Mouse (Mus musculus) heart, postnatal 4 days (tissue): ENCODE measurements around the gene Ythdf1. TPM values are rescaled to one million over a fixed set of nuclear protein-coding genes. Genes with fewer than 3 reads are reported as not detected.

ENCODE experiments used
- DNase-seq: peaks from one replicate; pipeline ENCODE4 v3.0.0; 2021
- total RNA-seq, 2 experiments: library from RNA; stranded (reverse); gene quantifications; 2 replicates each; pipeline ENCODE4 v1.2.3; 2021

The Ythdf1 gene
- 10 to 100 TPM; 47.0 to 47.8 TPM for total RNA-seq

DNA sequence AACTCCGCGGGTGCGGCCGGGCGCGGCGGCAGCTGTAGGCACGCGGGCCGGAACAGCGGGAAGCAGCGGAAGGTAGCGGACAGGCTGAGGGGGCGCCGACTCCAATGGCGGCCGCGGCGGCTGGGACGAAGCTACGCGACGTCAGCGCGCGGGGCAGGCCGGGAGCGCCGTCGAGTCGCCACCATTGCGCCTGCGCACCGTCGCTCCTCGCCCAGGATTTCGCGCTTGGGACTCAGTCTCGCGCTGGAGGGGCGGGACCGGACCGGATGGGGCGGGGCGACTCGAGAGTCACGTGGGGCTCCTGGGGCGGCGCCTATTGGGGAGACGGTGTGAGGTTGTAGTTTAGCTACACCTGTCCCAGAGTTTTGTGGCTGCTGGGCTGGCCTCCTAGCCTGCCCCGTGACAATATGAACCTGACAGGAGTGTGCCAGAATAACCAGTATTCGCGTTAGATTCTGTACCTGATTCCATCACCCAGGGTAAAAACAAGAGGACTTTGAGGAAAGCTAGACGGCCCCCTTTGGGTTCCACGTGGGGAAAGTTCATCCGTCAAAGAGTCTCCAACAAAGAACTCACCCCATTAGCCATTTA is at the start of gene Ythdf1:
Ythdf1 (minus strand) TSS at position 140 of the 591 bp plus-strand sequence.
- peak; percentile 99 for DNase-seq

DNA sequence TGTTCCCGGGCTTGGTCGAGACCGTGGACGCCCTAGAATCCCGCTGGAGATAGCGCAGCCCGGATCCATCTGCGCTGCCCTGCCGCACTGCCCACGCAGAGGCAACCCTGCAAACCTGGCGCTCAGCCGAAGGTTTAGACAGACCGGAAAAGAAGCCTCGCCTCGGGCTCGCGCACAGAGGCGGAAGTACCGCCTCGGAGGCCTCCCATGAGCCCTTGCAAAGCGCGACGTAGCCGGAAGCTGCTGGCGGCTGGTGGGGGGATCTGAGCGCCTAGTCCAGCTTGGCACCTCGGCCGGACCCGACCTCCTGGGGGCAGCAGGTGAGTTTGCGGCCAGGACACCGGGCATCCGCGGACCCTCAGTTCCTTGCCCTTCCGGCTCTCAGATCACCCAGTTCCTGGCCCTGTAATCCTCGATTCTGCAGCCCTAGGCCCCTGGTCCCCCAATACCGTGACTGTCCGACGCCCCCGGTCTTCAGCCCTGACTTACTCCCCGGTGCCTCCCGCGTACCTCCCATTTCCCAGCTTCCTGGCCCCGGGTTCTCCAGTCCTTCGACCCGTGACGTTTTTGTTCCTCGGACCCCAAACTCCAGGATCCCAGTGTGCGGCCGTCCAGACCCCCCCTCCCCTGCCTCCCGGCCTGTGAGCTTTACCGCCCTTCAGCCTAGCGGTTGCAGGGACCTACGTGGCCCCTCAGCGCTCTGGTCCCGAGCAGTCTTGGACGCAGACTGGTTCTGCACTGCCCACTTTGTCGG is 46.4 kb upstream of the Ythdf1 start, which contains the start of gene Arfgap1:
Arfgap1 (plus strand) TSS at position 216 of the 754 bp plus-strand sequence.
- DNase-seq, result peak; percentile 95

DNA sequence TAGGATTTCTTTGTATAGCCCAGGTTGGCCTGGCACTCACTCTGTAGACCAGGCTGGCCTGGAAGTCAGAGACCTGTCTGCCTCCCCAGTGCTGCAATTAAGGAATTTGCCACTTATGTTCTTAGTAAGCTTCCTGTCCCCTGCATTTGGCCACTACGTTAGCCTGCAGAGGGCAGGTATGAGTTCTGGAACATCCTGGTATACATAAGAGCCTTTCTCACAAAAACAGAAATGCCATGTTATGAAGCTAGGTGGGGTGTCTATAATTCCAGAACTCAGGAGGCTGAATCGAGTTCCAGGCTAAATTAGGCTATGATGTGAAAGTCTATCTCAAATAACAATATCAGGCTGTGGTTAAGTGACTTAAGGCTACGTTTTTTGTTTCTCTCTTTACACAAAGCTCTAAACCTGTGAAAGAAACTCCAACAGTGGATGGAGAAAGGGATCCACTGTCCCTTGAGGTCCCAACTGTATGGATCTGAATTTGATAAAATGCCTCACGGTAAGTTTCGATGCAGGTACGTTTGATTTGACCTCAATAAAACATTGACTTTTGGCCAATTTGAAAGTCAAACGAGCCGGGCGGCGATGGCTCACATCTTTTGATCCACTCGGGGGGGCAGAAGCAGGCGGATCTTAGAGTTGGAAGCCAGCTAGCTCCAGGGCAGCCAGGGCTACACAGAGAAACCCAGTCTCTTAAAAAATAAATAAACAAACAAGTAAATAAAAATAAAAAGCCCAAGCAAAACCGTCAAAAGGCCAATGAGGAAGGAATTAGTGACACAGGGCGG is 45.5 kb upstream of the Ythdf1 start:
- no peak for DNase-seq

DNA sequence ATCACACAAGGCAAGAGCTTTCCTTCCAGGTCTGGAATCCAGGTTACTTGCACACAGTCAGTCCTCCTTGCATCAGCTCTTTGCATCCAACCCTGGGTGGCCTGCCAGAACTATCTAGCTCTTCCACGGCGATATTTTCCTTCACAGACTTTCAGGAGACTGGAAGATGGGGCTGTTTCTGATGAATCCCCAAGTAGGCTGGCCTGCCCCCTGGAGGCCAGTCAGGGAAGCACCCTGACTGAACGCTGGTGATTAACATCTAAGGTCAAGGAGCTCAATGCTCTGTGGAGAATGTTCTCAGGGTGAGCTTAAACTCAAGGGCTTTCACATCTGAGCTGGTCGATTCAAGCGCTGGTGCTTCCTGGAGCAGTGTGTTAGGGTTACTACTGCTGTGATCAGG is 43.2 kb upstream of the Ythdf1 start:
- peak; percentile 80 for DNase-seq

DNA sequence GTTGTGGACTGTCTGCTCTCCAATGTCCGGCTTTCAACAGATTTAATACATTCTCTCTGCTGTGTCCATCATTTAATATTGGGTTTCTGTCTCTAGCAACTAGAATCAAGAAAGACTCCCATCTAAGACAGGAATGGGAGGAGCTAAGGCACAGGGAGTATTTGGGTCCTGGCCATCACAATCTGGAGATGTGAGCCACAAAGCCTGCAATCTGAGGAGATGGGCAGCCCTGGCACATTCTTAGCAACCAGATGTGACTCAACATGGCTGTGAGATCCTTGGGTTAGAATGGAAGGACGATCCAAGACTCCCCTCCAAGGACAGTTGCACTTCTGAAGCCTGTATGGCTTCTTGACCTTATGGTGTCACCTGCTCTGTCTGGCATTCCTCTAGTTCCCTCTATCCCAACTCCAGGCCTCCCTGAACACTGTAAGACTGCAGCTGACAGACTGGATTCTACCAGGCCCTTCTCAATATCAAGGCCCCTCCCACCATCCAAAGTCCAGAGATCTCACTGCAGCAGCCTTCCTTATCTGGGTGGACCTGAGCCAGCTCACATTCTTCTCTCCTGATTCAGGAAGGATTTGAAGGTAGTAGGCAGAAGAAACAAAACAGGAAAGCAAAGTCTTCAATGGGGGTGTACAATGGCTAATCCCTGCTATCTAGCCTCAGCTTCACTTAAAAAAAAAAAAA is 42.0 kb upstream of the Ythdf1 start:
- DNase-seq, result no peak

DNA sequence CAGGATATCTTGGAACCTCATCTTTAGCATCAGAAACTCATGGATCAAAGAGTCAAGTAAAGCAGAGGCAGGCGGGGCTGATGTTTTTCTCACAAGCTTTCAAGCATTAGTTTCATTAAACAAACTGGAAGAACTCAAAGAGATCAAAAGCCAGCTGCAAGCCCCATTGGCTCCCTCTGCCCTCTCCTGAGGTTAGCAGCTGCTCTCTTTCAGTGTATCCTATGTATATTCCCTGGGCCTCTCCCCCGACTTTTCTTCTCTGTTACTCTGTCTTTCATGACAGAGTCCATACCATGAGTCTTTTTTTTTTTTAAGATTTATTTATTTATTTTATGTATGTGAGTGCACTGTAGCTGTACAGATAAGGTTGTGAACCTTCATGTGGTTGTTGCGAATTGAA is 39.4 kb upstream of the Ythdf1 start:
- DNase-seq, result no peak

DNA sequence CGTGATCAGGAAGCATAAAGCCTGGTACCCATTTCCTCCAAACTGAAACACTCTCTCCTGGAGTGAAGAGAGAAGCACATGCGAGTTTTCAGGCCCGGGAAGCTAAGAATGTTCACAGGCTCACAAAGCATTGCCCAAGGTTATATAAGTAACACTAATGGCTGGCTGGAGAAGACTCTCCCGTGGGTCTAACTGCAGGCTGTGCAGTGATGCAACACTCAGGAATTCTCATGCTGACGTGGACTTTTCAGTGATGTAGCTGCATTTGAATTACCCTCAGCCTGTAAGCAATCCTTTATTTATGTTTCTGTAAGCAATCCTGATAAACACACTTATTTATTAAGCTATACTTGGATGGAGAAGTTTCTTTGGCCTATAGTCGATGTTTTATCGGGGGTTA is 38.9 kb upstream of the Ythdf1 start:
- DNase-seq, result no peak

DNA sequence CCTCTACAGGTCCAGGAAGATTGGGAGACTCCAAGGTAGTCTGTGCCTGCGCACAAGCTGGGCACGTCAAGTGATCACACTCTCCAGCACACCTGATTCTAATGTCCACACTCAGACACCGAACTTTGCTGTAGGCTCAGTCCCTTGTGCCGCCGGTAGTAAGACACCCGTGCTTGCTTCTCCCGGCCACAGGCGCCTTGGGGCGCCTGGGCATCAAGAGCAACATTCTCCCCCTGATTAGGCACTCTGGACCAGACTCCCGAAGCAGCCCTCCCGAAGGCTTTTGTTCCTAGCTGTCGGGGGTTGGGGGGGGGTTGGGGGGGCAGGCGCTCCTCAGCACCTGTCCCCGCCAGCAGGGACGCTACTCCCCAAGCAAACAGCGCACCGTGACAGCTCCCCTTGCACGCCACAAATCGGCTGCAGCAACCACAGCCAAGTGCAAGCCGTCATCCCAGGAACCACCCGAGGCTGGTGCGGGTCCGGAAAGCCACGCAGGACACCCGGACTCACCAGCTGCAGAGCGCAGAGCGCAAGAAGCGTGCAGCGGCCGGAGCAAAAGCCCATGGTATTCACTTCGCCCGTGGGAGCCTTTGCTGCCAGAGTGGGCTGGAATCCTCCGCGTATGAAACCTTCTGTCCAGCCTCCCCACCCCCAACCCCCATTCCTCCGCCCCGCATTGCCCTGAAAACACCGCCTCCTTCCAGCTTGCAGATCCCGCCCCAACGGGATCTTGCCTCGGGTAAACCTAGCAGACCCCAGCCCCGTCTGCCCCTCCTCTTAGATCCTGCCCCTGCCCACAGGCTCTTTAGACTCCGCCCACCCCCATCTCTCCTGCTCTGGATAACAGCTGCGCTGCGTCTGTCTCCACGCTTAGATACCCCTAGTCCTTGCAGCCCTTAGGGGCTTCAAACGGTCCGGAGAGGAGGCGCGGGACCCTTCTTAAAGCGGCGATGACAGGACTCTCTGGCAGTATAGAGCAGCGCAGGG is 33.6 kb upstream of the Ythdf1 start, which contains the start of gene Nkain4:
Nkain4 (minus strand) TSS at position 639 of the 987 bp plus-strand sequence.
- DNase-seq, result peak; percentile 67

DNA sequence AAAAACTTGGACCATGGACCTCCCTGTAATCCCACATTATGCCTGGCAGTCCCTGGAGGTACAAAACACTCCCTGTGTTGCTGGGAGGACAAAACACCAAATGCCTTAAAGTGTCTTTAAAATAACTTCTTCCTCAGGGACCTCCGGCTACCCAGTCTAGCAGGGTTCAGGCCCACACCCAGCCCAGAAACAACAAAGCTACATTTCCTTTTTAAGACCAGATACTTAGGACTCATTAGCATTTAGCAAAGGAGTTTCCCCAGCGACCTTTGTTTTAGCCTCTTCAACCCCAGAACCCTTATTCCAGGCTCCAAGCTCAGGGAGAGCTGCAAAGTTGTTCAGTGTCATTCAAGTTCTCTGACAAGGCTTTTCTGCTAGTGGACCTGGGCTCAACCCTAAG is 32.9 kb upstream of the Ythdf1 start:
- DNase-seq, result no peak

DNA sequence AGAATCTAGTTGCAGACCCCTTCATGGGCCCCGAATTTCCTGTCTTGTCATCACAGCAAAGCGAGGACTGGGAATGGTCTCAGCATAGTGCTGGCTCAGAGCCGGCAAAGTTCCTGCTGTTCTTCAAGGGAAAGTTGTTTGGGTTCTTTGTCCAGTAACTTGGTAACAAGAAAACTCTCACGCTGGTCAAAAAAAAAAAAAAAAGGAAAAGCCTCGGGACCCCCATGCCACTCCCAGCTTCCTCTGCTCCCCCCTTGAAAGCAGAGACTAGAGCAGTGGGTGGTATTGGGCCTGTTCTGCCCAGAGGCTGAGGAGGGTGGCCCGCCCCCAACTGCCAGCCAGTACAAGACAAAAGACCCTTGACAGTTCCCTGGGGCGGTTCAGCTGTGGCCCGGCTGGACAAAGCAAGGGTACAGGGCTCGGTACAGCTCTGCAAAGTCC is 32.0 kb upstream of the Ythdf1 start:
- peak; percentile 30 for DNase-seq

DNA sequence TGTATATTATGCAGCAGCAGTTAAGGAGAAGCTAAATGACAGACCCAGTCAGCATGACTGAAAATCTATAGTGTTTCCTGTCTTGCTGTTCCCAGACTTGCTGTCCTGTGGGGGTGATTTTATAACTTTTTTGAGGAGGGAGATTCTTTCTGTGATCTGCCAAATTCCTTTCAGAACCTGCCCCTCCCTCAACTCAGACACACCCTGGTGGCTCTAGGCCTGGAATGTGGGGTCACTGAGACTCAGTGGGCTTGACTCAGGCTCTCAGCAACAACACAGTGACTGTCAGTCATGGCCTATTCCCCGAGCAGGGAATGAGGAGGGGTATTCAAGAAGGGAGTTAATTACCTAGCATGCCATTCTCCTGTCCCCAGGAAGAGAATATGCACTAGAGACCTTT is 29.2 kb upstream of the Ythdf1 start:
- no peak for DNase-seq

DNA sequence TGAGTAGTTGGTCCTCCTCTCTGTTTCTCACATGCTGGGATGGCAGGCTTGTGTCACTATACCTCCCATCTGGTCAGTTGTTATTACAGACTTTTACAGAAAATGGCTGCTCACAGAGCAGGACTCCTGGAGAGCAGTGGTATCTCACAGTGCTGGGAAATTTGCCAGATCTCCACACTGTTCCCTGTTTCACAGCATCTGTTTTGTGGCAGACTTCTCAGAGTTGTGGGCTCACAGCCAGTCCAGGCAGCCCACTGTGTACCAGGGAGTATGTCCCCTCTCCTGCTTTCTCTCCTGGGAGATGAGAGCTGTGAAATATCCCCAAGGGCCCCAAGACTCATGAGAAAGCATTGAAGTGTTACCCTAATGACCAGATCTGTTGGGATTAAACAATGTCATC is 21.1 kb upstream of the Ythdf1 start:
- peak; percentile 54 for DNase-seq

DNA sequence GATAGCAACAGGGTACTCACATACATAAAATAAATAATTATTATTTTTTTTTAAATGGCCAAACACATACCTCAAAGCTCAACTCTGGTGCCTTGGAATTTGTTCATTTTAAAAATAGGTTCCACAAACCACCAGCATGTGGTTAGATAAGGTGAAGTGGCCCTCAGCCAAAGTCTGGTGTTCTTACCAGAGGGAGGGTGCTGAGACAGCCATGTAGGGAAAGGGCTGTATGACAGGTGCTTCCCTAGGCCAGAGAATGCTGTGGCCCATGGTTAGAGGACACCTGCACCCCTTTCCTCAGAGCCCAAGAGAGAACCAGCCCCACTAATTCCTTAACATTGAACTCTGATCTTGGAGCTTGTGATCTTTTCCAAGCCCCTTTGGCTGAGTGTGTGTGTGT is 19.4 kb upstream of the Ythdf1 start:
- DNase-seq, result no peak

DNA sequence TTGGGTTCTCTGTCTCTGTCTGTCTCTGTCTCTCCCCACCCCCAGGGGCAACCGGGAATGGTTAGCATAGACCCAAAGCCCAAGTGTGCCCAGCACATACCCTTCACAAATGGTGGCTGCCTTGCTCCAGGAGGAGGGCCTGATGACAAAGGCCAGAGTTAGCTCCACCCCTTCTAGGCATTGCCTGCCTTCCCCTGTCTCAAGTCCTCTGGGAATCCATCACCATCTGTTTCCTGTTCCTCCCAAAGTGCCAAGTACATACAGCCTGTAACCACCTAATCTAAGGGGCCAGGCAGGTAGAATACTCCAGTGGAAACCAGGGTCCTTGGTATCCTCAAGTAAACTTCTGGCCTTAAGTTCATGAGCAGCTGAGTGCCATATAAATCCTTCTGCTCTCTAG is 11.7 kb upstream of the Ythdf1 start:
- no peak for DNase-seq

DNA sequence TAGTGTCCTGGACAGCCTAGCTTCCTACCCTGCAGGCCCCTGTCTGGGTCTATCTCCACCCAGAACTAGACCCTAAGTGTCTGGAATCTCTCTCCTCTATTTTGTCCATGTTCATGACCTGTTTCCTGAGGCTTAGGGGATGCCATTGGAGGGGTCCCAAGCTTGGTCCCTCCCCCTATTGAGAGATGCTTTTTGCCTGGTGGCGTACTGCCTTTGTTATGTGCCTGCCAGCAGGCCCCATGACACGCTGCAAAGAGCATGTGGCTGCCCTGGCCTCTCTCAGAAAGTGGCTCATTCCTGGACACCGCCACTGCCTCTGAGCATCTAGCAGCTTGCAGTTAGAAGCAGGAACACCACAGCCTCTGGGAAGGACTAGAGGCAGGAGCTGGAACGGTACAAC is 8.0 kb upstream of the Ythdf1 start, which contains the start of gene Birc7:
Birc7 (plus strand) TSS at position 301 of the 400 bp plus-strand sequence.
- DNase-seq, result no peak

DNA sequence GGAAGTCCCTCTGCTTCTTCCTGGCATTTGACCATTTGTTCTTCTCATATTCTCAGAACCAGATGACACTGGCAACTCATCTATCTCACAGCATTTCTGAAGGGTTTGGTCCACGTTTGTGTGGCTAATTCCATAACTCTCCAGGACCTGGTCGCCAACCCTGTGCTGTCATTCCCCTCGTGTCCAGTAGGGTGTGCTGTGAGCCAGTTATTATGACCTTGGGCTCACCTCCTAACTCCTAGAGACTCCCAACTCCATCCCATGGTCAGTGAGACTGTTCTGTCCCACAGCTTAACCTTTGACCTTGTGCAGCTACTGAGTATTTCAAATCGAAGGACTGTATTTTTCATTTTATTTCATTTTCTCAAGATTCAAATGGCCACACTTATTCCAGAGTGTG is 4.4 kb upstream of the Ythdf1 start:
- peak; percentile 83 for DNase-seq

DNA sequence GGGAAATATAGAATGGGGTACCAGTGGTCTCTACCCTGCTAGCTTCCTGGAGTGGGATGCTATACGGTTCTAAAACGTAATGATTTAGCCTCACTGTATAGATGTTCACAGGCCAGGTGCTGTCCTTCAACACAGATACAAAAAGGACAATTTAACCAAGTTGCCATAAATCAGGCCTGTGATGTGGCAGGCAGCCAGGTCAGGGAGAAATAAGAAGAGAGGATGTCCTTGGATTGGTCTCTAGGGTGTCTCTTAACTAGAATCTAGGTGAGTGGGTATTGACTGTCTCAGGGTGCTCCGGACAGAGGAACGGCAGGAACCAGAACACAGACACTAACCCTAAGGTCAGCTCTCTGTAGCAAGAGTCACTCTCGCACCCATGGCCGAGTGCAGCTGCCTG is 2.0 kb upstream of the Ythdf1 start:
- DNase-seq, result no peak

DNA sequence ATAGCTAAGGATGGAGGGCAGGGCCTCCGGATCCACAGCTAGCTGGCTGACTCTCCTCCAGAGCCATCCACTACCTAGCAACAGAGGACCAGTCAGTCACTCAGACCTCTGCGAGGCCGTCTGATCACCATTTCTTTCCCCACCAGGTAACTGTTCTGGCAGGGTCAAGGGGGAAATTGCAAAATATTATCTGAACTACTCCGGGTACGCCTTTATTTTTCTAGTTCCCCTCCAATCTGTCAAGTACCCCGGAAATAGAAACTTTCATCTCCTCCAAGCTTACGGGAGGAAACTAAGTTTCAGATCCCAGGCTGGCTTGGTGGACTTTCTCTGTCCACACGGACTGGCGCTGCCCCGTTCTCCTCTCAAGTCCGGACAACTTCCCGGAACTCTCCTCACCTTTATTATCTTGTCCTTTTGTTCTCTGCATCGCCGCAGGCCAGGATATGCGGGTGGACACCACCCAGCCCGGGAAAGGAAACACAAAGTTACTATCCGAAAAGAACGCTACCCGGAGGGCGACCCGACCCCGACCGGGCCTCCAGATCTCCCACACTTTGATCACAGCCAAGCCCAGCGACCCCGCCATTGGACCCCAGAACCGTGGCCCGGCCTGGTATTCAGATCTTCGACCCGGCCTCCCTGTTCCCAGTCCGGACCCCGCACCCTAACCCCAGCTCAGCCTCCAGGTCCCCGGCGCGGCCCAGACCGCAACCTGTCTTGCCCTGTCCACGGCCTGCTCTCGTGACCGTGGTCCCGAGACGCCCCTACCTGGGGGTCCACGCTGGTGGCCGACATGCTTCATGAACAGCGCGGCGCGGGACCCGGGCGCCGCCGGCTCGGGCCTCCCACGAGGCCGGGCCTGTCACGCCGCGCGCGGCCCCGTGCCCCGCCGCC is 588 bp downstream of the Ythdf1 start:
- DNase-seq, result peak; percentile 45

DNA sequence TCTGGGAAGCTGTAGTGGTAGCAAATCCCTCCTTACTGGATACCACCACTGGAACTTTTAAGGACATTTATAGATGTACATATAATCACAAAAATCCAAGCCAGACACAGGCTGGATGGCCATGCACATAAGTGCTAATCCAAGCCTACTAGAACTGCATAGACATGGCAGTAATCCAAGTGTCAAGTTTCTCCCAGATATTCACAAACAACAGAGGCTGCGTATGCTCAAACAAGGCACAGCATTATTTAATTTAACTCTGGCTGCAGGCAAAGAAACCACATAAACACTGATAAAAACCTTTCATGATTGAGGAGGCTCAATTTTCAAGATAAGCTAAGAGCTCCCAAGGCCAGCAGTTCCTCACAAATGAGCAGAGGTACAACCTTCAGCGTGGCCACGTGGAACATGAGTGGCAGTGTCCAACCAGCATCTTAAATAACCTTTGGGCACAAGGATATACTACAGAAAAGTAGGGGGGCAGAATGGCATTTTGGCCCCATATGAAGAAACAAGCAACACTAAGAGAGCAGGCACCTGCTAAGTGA is 4.8 kb downstream of the Ythdf1 start:
- no peak for DNase-seq

DNA sequence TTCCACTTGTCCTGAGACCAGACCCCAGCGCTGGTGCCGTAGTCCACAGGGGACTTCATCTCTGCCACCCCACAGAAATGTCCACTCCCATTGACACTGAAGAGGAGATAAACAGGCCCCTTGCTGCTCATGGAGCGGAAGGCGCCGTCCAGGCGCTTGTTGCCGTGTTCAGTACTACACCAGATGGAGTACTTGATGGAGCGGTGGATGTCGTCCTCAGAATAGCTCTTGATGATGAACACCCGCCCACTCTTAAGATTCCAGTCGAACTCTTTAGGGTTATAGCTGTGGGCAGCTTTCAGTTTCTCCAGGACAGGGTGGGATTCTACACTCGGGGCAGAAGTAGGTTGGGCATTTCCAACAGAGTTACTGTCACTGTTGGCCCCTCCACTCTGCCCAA is 9.8 kb downstream of the Ythdf1 start:
- no peak for DNase-seq
